Mouse (Mus musculus): ENCODE results near the gene Mief1. TPM values are rescaled to one million over a fixed set of nuclear protein-coding genes. Genes with fewer than 3 reads are reported as not detected.

The Mief1 gene
- total RNA-seq, 2 experiments from 2014 or later: 32.3 to 33.9 TPM

DNA sequence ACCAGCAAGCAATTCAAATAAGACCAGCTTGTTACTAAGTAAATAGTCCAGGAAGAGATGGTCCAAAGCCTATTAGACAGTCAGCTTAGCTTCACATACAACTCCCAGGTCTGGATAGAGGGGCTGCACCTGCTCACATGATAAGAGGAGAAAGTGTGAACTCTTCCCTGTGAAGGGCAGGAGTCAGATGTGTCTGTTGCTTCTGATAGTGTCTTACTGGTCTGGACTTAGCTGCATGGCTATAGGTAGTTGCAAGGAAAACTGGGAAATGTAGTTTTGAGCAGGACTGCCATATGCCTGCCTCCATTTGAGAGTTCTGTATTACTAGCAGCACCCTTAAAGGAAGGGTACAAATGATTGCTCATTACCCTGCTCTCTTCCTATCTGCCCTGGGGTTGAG lies 20.1 kb upstream of the Mief1 start:
- no peak for TF ChIP-seq CTCF (IDR thresholded peaks at IDR 0.05)
- Histone ChIP-seq H3K4me3 (no peak overlapping the region), H3K27ac (no peak overlapping the region)
- intact Hi-C loops (cut with DNase I): no loop called here
- DNase-seq (ENCODE audit: extremely low spot score in 1 of 2, low spot score in 2 of 2): no peak

DNA sequence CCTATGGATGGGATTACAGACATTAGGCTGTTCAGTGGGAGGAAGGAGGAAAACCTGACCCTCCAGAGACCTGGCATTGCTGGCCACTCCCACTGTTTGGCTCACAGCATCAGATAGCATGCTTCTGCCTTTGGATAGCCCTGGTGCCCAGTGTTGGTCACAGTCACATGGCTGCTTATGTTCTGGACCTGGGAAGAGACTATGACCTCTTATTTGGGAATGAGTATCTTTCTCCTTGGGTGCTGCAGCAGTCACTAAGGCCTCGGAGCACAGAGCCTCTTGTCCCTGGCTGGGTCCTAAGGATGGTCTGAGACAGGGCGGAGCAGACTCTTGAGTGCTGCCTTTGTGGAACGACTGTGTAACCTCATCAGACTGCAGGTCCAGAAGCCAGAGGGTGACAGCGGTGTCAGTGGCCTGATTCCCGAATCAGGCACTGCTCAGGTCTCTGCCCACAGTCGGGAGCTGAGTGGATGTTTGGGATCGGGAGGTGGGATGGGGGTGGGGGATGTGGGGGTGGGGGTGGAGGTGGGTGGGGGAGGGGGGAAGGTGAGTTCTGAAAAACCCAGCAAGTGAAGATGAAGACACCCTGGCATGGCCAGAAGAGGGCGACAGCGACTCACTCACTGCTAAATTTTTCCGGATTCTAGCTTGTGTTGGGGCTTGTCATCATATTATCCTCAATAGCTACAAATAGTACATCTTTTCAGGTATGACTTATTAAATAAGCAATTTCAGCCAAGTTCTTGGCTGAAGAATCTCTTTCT lies 17.9 kb upstream of the Mief1 start:
- peak; percentile 42 to 45 for DNase-seq (ENCODE audit: extremely low spot score in 1 of 2, low spot score in 2 of 2)
- no peak overlapping the region for H3K4me3 ChIP-seq
- TF ChIP-seq CTCF (IDR thresholded peaks at IDR 0.05): peak; percentile 57
- intact Hi-C loops (cut with DNase I): loop anchor here (5.0 kb wide), 1 partner anchor 44 kb away; the partner anchor contains the start of gene Mgat3
- H3K27ac ChIP-seq: no peak overlapping the region

- H3K4me3 ChIP-seq: no peak overlapping the region
- TF ChIP-seq CTCF (IDR thresholded peaks at IDR 0.05): no peak
- no peak for DNase-seq (ENCODE audit: extremely low spot score in 1 of 2, low spot score in 2 of 2)
- intact Hi-C loops (cut with DNase I): loop anchor here (5.0 kb wide), 1 partner anchor 44 kb away; the partner anchor contains the start of gene Mgat3
- H3K27ac ChIP-seq: no peak overlapping the region
These were observed 17.4 kb upstream of the Mief1 start for GRCm38 (mm10) chr15:80216480-80216820.

DNA sequence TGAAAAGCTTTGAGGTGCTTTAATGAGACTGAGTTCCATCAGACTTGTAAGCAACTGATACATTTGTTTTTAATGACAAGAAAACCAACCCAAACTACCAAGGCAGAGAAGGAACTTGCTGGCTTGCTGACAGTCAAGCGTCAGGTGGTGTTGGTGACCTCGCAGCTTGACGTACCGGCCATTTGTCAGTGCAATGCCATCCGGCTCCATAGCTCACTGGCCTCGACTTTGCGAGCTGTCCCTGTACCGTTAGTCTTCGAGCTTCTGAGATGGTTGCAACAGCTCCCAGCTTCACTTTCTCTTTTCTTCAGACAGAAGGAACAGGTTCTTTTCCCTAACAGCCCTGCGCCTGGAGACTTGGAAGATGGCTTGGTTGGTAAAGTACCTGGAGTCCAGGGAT lies 16.3 kb upstream of the Mief1 start:
- DNase-seq (ENCODE audit: extremely low spot score in 1 of 2, low spot score in 2 of 2): no peak
- TF ChIP-seq CTCF (IDR thresholded peaks at IDR 0.05): no peak
- intact Hi-C loops (cut with DNase I): loop anchor here (5.0 kb wide), 1 partner anchor 45 kb away; the partner anchor contains the start of gene Mgat3
- H3K4me3 ChIP-seq: no peak overlapping the region
- H3K27ac ChIP-seq: no peak overlapping the region

DNA sequence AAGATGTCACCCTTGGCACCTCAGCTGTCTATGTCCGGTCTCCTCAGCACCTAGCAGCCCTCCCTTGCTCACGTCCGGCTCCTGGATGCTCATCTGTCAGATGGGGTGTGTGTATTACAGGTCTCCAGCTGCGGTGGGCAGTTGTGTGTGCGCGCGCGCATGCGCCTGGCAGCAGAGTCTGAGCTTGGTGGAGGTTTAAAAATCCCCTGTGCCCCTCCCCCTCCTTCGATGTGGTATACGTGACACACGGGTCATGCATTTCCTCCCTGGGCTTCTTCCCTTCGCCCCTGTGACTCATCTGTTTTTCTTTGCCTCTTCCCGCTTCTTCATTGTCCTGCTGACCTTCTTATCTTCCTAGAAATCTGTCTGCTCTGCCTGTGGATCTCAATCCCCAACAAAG lies 14.6 kb upstream of the Mief1 start:
- intact Hi-C loops (cut with DNase I): loop anchor here (5.0 kb wide), 1 partner anchor 47 kb away; the partner anchor contains the start of gene Mgat3
- TF ChIP-seq CTCF (IDR thresholded peaks at IDR 0.05): no peak
- Histone ChIP-seq H3K27ac (no peak overlapping the region), H3K4me3 (no peak overlapping the region)
- no peak for DNase-seq (ENCODE audit: extremely low spot score in 1 of 2, low spot score in 2 of 2)

DNA sequence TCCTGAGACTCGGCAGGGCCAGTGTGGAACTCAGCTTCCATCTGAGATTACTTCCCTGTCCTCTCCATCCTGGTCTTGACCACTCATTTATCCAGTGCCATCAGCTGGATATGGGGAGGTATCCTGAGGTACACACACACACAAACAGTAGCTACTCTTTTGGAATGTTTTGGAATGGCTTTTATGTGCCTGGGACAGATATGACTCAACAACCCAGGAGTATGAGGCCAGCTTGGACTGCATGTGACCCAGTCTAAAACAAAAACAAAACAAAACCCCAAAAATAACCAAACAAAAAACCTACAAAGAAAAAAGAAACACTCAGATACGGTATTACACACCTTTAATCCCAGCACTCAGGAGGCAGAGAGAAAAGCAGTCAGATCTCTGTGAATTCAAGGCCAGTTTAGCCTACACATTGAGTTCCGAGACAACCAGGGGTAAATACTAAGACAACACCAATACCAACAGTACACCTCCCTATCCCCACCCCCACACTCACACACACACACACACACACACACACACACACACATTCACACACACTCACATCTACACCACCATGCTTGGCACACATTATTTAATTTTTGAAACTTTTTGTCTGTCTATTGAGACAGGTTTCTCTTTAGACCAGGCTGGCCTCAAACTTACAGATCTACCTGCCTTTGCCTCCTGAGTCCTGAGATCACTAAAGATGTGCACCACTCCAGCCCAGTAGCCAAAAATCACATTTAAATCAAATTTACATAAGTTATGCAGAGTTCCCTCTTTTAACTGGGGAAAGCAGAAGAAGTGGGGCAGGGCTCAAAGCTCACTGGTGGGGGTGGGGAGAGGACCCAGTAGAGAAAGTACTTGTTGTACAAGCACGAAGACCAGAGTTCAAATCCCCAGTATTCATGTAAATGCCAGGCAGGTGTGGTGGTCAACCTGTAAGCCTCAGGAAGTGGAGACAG lies 13.8 kb upstream of the Mief1 start:
- TF ChIP-seq CTCF (IDR thresholded peaks at IDR 0.05): no peak
- DNase-seq (ENCODE audit: extremely low spot score in 1 of 2, low spot score in 2 of 2): no peak
- intact Hi-C loops (cut with DNase I): loop anchor here (5.0 to 10.0 kb wide), 2 partner anchors 48 to 275 kb away; partner anchors contain the start of gene Mgat3
- Histone ChIP-seq H3K27ac (no peak overlapping the region), H3K4me3 (no peak overlapping the region)

DNA sequence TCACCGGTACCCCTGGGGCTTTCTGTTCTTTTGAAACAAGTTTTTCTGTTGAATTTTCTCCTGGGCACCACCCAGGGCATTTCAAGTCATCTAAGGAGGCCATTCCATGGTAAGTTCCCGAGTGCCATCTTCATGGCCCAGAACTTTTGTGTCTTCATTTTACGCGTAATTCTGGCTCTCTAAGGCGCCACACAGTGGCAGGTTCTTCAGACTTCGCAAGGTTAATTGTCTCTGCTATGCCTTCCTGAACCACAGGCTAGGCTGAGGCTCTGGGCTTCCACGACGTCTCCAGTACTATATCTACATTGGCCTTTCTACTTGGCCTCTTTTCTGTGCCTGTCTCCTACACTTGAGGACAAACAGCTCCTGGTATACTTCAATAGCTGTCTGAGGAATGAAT lies 12.8 kb upstream of the Mief1 start:
- DNase-seq (ENCODE audit: extremely low spot score in 1 of 2, low spot score in 2 of 2): no peak
- TF ChIP-seq CTCF (IDR thresholded peaks at IDR 0.05): no peak
- intact Hi-C loops (cut with DNase I): loop anchor here (10.0 kb wide), 1 partner anchor 276 kb away; no protein-coding TSS in a partner anchor
- Histone ChIP-seq H3K4me3 (no peak overlapping the region), H3K27ac (no peak overlapping the region)

GRCm38 (mm10) chr15:80223751-80224150 lies 10.1 kb upstream of the Mief1 start:
- no peak for DNase-seq (ENCODE audit: extremely low spot score in 1 of 2, low spot score in 2 of 2)
- Histone ChIP-seq H3K4me3 (no peak overlapping the region), H3K27ac (no peak overlapping the region)
- intact Hi-C loops (cut with DNase I): loop anchor here (10.0 kb wide), 1 partner anchor 279 kb away; no protein-coding TSS in a partner anchor
- no peak for TF ChIP-seq CTCF (IDR thresholded peaks at IDR 0.05)

- no peak overlapping the region for H3K4me3 ChIP-seq
- intact Hi-C loops (cut with DNase I): loop anchor here (5.0 to 10.0 kb wide), 3 partner anchors 37 to 280 kb away; partner anchors contain the start of gene Rps19bp1
- peak in 1 of 2 experiments; percentile 67 for DNase-seq (ENCODE audit: extremely low spot score in 1 of 2, low spot score in 2 of 2)
- peak; percentile 77 for TF ChIP-seq CTCF (IDR thresholded peaks at IDR 0.05)
- no peak overlapping the region for H3K27ac ChIP-seq
These were observed 8.6 kb upstream of the Mief1 start for GRCm38 (mm10) chr15:80225208-80225607.

DNA sequence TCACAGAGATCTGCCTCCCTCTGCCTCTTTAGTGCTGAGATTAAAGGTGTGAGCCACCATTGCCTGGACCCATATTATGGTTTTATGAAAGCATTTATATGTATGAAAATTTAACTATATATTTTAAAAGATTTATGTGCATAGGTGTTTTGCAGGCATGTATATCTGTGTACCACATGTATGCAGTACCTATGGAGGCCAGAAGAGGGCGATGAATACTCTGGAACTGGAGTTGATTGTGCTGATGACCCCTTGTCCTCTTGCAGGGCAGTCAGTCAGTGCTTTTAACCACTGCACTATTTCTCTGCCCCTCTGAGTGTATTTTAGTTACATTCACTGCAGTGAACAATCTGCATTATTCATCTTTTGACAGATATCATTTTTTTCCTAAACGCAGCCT lies 8.0 kb upstream of the Mief1 start:
- no peak for DNase-seq (ENCODE audit: extremely low spot score in 1 of 2, low spot score in 2 of 2)
- Histone ChIP-seq H3K27ac (no peak overlapping the region), H3K4me3 (no peak overlapping the region)
- intact Hi-C loops (cut with DNase I): loop anchor here (5.0 to 10.0 kb wide), 3 partner anchors 37 to 281 kb away; partner anchors contain the start of gene Rps19bp1
- TF ChIP-seq CTCF (IDR thresholded peaks at IDR 0.05): peak; percentile 59

GRCm38 (mm10) chr15:80228071-80228800 lies 5.6 kb upstream of the Mief1 start:
- no peak overlapping the region for H3K27ac ChIP-seq

More at GRCm38 (mm10) chr15:80228071-80228800, 5.6 kb upstream of the Mief1 start:
- no peak for TF ChIP-seq CTCF (IDR thresholded peaks at IDR 0.05)
- H3K4me3 ChIP-seq: no peak overlapping the region
- DNase-seq (ENCODE audit: extremely low spot score in 1 of 2, low spot score in 2 of 2): no peak
- intact Hi-C loops (cut with DNase I): loop anchor here (1.0 to 10.0 kb wide), 4 partner anchors 34 to 283 kb away; partner anchors contain the start of gene Rps19bp1

Measured in left cerebral cortex, adult 2 months (tissue).